Mouse (Mus musculus) urinary bladder, postnatal 14 days (tissue): ENCODE data around the gene Pcsk6.
A peak's percentile ranks its signal among the peaks of the same experiment; 100 is the strongest.
"Not testable (repeated sequence)": the region's sequence is repeated elsewhere in the genome, so short reads cannot be mapped to it uniquely, and the experiment has no call there.

Source experiments
- DNase-seq: peaks from one replicate; pipeline ENCODE4 v3.0.0; 2021; ENCODE audit warnings: low spot score

Pcsk6 gene

DNA sequence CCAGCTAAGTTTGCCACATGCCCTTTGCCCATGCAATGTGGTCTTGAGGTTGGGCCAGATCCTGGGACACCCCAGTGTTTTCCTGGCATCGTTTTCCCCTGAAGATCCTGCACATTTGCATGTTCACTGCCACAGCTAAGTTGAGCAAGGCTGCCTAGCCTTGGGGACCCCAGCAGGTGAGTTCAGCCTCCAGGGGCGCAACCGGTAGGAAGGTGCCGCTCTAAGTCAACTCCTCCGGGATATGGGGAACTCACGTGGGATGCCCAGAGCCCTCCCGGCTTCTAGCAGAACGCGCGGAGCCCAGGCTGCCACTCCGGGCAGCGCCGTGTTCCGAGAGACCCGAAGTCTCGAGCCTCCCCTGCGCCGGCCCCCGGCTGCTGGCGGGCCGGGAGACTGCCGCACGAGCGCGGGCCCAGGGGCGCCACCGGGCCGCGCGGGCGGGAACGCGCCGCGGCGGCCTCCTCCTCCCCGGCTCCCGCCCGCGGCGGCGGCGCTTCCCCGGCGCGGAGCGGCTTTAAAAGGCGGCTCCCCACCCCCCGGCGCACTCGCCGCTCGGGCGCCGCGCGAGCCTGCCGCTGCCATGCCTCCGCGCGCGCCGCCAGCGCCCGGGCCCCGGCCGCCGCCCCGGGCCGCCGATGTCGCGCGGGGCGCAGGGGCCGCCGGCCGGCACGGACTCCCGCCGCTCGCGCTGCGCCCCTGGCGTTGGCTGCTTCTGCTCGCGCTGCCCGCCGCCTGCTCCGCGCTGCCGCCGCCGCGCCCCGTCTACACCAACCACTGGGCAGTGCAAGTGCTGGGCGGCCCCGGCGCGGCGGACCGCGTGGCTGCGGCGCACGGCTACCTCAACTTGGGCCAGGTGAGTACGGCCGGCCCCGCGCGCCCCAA, at the start of gene Pcsk6:
Gene Pcsk6, plus strand, starts transcription at position 144 of the 882 bp plus-strand sequence.
- DNase-seq: peak; percentile 37

DNA sequence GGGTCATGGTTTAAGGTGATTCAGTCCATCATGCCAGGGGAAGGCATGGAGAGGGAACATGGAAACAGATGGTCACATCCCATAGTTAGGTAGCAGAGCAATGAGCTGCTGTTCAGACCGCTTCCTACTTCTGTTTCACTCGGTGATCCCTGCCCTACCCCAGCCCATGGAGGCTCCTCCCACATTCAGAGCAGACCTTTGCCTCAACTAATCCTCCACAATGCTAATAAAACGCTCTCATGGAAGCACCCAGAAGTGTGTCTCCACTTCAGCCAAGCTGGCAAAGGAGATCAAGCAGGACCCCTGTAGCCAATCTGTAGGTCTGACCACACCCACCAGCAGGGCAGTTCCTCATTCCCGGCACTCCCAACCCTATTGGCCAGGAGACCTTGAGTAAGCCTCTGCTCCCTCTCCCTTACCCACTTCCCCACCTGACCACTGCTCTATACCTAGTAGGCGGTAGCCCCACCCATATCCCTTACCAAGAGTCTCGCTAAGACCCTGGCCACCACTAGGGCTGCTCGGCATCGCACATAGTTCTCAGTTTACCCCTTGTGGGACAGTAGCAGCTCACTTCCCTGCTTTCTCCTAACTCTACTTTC, 47.8 kb upstream of the Pcsk6 start:
- DNase-seq: no peak

DNA sequence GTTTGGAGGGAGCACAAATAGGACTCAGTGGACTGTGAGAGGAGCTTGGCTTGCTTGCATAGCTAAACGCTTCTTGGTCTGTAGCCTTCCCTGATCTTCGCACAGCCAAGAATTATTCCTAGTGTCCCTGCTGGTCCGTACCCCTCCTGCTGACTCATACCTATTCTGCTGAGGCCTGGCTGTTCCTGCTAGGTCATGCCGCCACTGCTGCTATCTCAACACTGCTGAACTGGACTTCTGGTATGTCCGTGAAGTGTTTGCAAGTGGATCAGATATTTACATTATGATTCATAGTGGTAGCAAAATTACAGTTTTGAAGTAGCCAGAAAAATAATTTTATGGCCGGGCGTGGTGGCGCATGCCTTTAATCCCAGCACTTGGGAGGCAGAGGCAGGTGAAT, 44.0 kb upstream of the Pcsk6 start:
- DNase-seq: no peak

- DNase-seq: no peak
Measured at GRCm38 (mm10) chr7:65820391-65820790, 41.1 kb upstream of the Pcsk6 start.

GRCm38 (mm10) chr7:65821901-65822300, 39.6 kb upstream of the Pcsk6 start:
- DNase-seq: not testable (repeated sequence)

- DNase-seq: no peak
Measured at GRCm38 (mm10) chr7:65822506-65823119, 38.9 kb upstream of the Pcsk6 start.

- DNase-seq: no peak
Measured at GRCm38 (mm10) chr7:65839756-65840155, 21.8 kb upstream of the Pcsk6 start.

DNA sequence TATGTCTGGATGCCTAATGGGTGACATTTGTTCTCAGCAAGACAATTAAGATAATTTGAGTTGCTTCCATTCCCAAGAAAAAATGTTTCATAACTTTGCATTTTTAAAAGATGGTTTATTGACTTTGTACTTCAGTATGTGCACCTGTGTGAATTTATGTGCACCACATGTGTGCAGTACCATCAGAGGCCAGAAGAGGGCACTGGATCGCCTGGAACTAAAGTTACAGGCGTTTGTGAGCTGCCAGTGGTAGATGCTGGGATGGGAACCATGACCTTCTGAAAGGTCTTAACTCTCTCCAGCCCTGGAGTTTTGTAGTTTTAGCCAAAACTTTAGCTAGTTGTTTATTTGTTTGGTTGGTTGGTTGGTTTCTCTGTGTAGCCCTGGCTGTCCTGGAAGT, 18.3 kb upstream of the Pcsk6 start:
- DNase-seq: no peak

DNA sequence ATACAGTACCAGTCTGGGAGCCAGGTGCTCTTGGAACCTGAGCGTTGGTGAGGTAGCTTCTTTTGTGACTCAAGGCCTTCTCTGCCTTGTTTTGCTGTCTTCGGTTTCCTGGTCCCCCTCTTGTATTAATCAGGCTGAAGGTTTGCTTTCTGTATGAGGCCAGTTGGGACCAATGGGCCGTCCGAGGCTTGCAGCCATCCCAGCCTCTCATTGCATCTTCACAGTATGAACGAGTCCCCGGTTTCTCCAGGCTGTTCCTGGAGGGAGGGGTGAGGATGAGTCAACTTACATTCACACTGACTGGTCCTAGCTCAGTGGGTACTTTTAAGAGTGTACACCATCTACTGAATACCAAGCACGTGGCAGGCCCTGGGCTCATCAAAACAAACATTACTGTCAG, 553 bp upstream of the Pcsk6 start:
- no peak for DNase-seq

DNA sequence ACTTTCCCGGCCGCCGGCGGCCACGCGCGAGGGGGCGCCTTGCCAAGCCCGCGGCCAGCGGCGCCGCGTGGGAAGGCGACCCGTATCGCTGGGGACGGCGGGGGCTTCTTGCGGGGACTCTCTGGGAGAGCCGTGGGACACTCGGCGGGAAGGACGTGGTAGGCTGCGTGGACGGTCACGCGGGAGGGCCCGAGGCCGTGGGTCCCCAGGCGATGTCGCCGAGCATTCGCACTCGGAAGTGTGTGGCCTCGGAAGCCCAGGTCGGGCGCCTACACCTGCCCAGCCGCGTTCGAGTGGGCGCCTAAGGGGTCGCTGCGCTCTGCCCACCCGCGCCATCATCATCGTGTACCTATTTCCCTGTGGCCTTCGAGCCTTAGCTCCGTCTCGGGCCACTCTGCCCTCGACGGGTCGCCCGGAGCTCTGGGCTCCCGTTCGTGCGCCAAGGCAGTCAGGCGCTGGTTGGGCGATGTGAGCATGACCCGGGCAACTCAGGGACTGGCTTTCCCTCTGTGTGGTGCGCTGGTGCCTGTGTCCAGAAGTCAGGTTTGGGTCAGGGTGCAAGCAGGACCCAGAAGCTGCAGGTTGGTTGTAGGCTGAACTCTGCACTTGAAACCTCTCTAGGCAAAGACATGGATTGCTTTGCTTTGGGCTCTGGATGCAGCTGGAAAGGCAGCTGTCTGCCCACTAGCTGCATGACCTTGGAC, 1.1 kb downstream of the Pcsk6 start:
- DNase-seq: no peak

- DNase-seq: no peak
Measured at GRCm38 (mm10) chr7:65869173-65869572, 7.6 kb downstream of the Pcsk6 start.

- no peak for DNase-seq
Measured at GRCm38 (mm10) chr7:65869794-65870193, 8.3 kb downstream of the Pcsk6 start.

DNA sequence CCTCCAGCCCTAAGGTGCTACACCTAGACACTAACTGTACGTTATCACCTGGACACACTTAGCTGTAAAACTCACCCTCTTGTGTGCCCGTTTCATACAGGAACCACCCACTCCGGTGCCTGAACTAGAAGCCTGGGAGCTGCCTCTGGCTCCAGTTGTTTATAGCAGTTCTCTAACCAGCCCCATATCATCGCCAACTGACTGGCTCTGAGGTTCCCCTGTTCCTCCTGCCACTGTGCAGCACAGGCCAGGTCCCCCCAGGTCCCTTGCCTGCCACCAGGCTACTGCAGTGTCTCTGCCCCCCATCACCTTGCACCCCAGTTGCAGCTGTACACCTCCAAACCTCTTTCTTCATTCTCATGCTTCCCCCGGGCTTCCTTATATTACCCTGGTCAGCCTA, 8.7 kb downstream of the Pcsk6 start:
- no peak for DNase-seq

DNA sequence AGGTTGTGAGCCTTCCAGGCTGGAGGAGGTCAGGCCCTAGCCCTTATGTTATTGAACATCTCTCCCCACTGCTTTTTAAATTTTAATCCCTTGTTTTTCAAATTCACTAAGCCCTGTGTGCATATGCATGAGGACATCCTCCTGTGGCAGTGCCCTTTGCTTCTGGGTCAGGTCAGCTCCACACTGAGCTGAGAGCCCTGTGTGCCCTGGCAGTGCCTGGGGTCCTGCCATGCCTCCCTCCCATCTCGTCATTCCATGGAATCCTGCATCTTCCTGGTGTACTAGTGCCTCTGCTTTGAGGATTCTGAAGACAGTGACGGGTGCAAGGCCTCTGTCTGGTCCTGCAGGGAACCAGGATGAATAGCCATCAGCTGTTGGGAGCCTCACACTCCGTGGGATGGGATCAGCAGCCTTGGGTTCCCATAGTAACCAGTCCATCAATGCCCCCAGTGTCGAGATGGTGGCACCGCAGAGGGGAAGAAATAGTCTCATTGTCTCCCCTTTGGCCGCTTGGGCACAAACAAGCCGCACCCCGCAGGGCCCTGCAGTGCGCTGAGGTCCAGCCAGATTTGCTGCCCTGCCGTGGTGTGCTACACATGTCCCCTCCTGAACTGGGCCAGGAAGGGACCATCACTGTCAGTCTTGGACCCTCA, 9.5 kb downstream of the Pcsk6 start:
- DNase-seq: no peak

DNA sequence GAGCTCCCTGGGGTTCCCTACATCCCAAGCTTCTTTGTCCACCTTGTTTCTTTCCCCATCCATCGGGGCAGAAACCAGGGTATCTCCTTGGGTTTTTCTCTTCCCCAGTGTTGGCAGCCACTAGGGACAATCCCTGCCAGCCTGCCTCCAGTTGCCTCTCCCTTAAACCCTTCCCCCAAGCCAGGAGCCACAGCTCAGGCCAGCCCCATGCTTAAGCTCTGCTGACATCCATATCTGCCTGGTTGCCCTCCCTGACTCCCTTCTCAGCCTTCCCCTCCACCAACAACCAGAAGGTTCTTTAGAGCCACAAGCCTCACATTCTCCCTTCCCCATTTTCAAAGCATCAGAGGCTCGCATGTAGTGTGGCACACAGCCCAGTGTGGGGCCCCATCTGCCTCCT, 10.3 kb downstream of the Pcsk6 start:
- DNase-seq: no peak

DNA sequence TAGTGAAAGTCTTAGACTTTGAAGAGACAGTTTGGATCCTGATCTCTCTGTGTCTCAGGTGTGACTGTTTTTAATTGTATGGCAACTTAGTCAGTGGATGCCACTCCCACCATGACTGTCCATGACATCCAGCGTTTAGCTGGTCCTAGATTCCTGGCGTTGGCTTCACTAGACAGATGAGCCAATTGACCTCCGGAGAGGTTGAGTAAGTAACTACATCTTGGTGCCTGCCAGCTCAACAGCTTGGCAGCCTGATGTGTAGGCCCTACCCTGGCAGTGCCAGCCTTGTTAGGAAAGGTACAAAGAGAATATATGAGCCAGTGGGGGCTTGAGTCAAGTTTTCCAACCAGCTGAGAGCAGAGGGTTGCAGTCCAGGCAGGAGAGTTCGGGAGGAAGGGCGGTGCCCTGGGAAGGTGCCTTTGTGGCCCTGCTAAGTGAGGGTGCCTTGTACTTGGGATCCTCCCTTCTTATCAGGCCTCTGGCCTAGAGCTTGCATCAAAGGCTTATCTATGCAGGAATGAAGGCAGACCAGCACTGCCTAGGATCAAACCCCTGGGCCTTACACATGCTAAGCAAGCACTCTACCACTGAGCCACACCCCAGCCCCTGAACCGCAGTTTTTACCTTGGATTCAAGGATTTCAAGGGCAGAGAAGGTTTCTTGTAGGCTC, 11.8 kb downstream of the Pcsk6 start:
- no peak for DNase-seq

GRCm38 (mm10) chr7:65873902-65874301, 12.4 kb downstream of the Pcsk6 start:
- DNase-seq: no peak

DNA sequence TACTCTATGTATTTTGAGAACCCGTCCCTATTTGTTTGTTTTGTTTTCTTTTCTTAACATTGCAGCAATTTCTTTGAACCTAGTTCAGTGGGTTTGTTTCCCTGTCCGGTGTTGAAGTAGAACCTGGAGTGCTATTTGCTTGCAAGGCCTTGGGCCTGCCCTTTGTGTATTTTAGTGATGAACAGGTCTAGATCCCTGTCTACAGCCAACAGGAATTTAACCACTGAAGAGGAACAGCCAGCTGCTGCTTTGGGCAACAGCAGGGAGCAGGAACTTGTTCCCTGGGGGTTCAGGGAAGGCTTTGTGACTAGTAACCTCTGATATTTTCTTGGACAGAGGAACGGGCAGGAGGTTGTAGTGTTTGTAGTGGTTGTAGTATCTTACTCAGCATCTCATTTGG, 15.1 kb downstream of the Pcsk6 start:
- no peak for DNase-seq

- no peak for DNase-seq
Measured at GRCm38 (mm10) chr7:65878234-65878633, 16.7 kb downstream of the Pcsk6 start.

DNA sequence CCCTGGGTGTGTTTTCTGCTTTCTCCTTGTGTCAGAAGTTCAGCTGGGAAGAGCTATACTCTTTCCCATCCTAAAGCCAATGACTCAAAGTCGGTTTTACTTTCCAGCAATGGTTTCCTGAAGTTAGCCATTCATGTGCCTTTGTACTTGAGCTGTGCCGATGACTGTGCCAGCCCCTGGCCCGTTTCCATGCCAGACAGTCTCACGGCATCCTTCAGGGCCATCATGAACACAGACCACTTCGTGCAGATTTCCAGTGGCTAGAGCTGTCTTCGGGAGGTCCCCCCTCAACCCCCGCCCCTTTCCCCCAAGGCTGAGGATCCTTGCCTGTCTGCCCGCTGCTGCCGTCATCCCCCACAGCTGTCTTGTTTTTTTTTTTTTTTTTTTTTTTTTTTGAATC, 17.8 kb downstream of the Pcsk6 start:
- DNase-seq: no peak

DNA sequence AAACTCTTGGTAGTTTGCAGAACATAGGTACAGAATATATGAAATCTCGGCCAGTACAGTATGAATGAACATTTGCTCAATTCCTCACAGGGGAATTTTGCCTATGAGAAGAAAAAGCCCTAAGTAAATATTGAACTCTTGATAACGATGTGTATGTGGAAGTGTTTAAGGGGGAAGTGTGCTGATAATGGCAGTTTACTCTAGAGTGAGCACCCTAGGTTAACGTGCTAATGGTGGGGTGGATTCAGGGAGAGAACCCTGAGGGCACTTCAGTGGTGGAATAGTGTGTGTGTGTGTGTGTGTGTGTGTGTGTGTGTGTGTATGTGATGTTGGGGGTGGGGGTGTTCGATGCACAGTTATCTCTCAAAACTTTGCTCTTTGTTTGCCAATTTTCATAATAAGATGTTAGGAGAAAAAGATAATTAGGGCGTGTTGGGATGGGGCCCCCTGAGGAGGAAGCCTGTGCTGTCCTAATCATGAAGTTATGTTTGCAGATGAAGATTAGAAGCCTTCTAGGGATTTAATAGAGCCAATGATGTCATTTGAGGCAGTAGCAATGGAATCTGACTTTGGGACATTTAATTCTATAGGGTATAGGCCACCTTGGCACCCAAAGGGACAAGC, 19.2 kb downstream of the Pcsk6 start:
- DNase-seq: no peak
